Mouse (Mus musculus): ENCODE measurements around the gene Gm4737. TPM values are rescaled to one million over a fixed set of nuclear protein-coding genes. Genes with fewer than 3 reads are reported as not detected.

Gm4737 gene
- polyA plus RNA-seq, 1 experiment from 2014 or later = 2.1 TPM

- Histone ChIP-seq H3K4me2 (no peak within 1 kb of the TSS), H3K4me3 (no peak within 1 kb of the TSS), H3K9me3 (no peaks in the 10 kb centered on the region), H3K27ac (no peak within 1 kb of the TSS), H3K27me3 (replicated peaks) (no peaks in the 10 kb centered on the region), H3K9ac (no peak within 1 kb of the TSS), H3K4me1 (0 out of 2 replicates have a peak, but pooled peaks cover 4% of the 10 kb centered on the region), H3K36me3 (replicated peaks) (no peaks in the 10 kb centered on the region)
- 81% methylated on average over 10 of the region's 10 CpGs for WGBS
- no peak for ATAC-seq (replicated peaks)
These were observed 34.9 kb downstream of the Gm4737 start, which contains the start of gene Cd96 for GRCm38 (mm10) chr16:46120020-46120419. Gene Cd96 (minus strand): TSS chr16:46120251.

- Histone ChIP-seq H3K9me3 (no peaks in the 10 kb centered on the region), H3K27ac (no peak overlapping the region), H3K9ac (no peak overlapping the region), H3K36me3 (replicated peaks) (no peaks in the 10 kb centered on the region), H3K4me1 (0 out of 2 replicates have a peak, but pooled peaks cover 4% of the 10 kb centered on the region), H3K4me3 (no peak overlapping the region), H3K27me3 (replicated peaks) (no peaks in the 10 kb centered on the region), H3K4me2 (no peak overlapping the region)
- 92% methylated on average over 3 of the region's 3 CpGs for WGBS
- no peak for ATAC-seq (replicated peaks)
These were observed 37.2 kb downstream of the Gm4737 start for GRCm38 (mm10) chr16:46117645-46118044.

GRCm38 (mm10) chr16:46114727-46115126 is 40.1 kb downstream of the Gm4737 start:
- Histone ChIP-seq H3K4me2 (no peak overlapping the region), H3K27ac (no peak overlapping the region), H3K36me3 (replicated peaks) (no peaks in the 10 kb centered on the region), H3K4me1 (no peaks in the 10 kb centered on the region), H3K9ac (no peak overlapping the region), H3K9me3 (no peaks in the 10 kb centered on the region), H3K4me3 (no peak overlapping the region), H3K27me3 (replicated peaks) (no peaks in the 10 kb centered on the region)
- WGBS = 86% methylated on average over 2 of the region's 2 CpGs
- no peak for ATAC-seq (replicated peaks)

- H3K27me3 ChIP-seq (replicated peaks) = no peaks in the 10 kb centered on the region
- H3K9me3 ChIP-seq = no peaks in the 10 kb centered on the region
- no peak overlapping the region for H3K4me2 ChIP-seq
- no peak overlapping the region for H3K27ac ChIP-seq
- H3K4me1 ChIP-seq = no peaks in the 10 kb centered on the region
- H3K4me3 ChIP-seq = no peak overlapping the region
- 37% methylated on average over 8 of the region's 8 CpGs for WGBS
- no peak for ATAC-seq (replicated peaks)
- no peak overlapping the region for H3K9ac ChIP-seq
- no peaks in the 10 kb centered on the region for H3K36me3 ChIP-seq (replicated peaks)
These were observed 45.3 kb downstream of the Gm4737 start for GRCm38 (mm10) chr16:46109536-46109935.

GRCm38 (mm10) chr16:46107431-46107830 is 47.4 kb downstream of the Gm4737 start:
- Histone ChIP-seq H3K9me3 (no peaks in the 10 kb centered on the region), H3K9ac (no peak overlapping the region), H3K27ac (no peak overlapping the region), H3K36me3 (replicated peaks) (no peaks in the 10 kb centered on the region), H3K4me1 (no peaks in the 10 kb centered on the region), H3K4me2 (no peak overlapping the region), H3K27me3 (replicated peaks) (no peaks in the 10 kb centered on the region), H3K4me3 (no peak overlapping the region)
- no peak for ATAC-seq (replicated peaks)
- WGBS = 50% methylated on average over 4 of the region's 4 CpGs

GRCm38 (mm10) chr16:46104491-46104890 is 50.4 kb downstream of the Gm4737 start:
- Histone ChIP-seq H3K36me3 (replicated peaks) (no peaks in the 10 kb centered on the region), H3K27ac (no peak overlapping the region), H3K4me1 (no peaks in the 10 kb centered on the region), H3K4me2 (no peak overlapping the region), H3K27me3 (replicated peaks) (no peaks in the 10 kb centered on the region), H3K9ac (no peak overlapping the region), H3K9me3 (no peaks in the 10 kb centered on the region), H3K4me3 (no peak overlapping the region)
- WGBS = 86% methylated on average over 9 of the region's 9 CpGs
- no peak for ATAC-seq (replicated peaks)

Other genes with a start within 250 kb of the Gm4737 start
- gene Phldb2, start 201.5 kb downstream of the Gm4737 start, polyA plus RNA-seq (2015; fragmentation: Nextera tagmentation; extraction: Ambion mirVana) = 7.8 and 9.1 TPM in 2 replicates
- 12.4 and 12.9 TPM in 2 replicates for gene Plcxd2, start 144.9 kb downstream of the Gm4737 start, polyA plus RNA-seq (2015; fragmentation: Nextera tagmentation; extraction: Ambion mirVana)
- not detected in 2 replicates for gene Cd96, start 34.8 kb downstream of the Gm4737 start, polyA plus RNA-seq (2015; fragmentation: Nextera tagmentation; extraction: Ambion mirVana)